10 mouse cellular contexts compared by ENCODE assay signal in genomic region chr5:33688278-33689220, GRCm38 (mm10). TPM values are rescaled to one million over a fixed set of nuclear protein-coding genes. Genes with fewer than 3 reads are reported as not detected.
DNase-seq lines count a peak whose midpoint lies in the region; ATAC-seq and TF ChIP-seq lines count a peak whose summit lies in the region.
"Had no signal": no experiment of that assay in that cellular context is flagged by ENCODE, and none has a peak within 500 bp of the region (broad histone marks: within the 10 kb centered on the region; RNA-seq: fewer than 3 reads in every experiment).

No protein-coding gene starts in this region.

- intact Hi-C loops in left cerebral cortex, postnatal 10 days (cut with DNase I), result loop anchor here (5.0 kb wide), 1 partner anchor 44 kb away; no protein-coding TSS in a partner anchor

- 35% methylated on average over 14 of the region's 14 CpGs for WGBS in forebrain, embryonic 13.5 days
- 73% methylated on average over 14 of the region's 14 CpGs for WGBS in limb, embryonic 11.5 days
- WGBS in neural tube, embryonic 13.5 days, result 51% methylated on average over 14 of the region's 14 CpGs

- no peak for TF ChIP-seq CTCF in layer of hippocampus, adult 2 months (conservative IDR thresholded peaks at IDR 0.05)

- peak overlapping the region; percentile 67 for H3K27ac ChIP-seq in layer of hippocampus, adult 2 months
- H3K27ac ChIP-seq in forebrain, embryonic 13.5 days, result peak overlapping the region; percentile 89
- no peak overlapping the region for H3K27ac ChIP-seq in limb, embryonic 11.5 days (replicated peaks; ENCODE audit: low read depth, low read length)
- peak overlapping the region; percentile 84 for H3K27ac ChIP-seq in neural tube, embryonic 13.5 days (replicated peaks)

- DNase-seq in layer of hippocampus, adult 2 months (ENCODE audit: low spot score in 2 of 2), result no peak
- DNase-seq in layer of hippocampus, adult 9-10 months (ENCODE audit: low spot score), result no peak
- DNase-seq in limb, embryonic 11.5 days (ENCODE audit: low spot score), result no peak
- DNase-seq in urinary bladder, postnatal 10 days (ENCODE audit: low spot score), result no peak
- no peak for DNase-seq in left cerebral cortex, postnatal 10 days (ENCODE audit: extremely low spot score in 1 of 2, low spot score in 2 of 2)
- DNase-seq: adrenal gland, postnatal 10 days had no signal

- no peaks in the 10 kb centered on the region for H3K36me3 ChIP-seq in forebrain, embryonic 13.5 days (ENCODE audit: poor library complexity, severe bottlenecking)
- H3K36me3 ChIP-seq in limb, embryonic 11.5 days (ENCODE audit: control insufficient read depth, insufficient read depth, low read length), result no peaks in the 10 kb centered on the region
- no peaks in the 10 kb centered on the region for H3K36me3 ChIP-seq in neural tube, embryonic 13.5 days

- H3K4me3 ChIP-seq in layer of hippocampus, adult 2 months, result no peak overlapping the region
- no peak overlapping the region for H3K4me3 ChIP-seq in forebrain, embryonic 13.5 days
- H3K4me3 ChIP-seq in limb, embryonic 11.5 days (ENCODE audit: low read depth, low read length), result no peak overlapping the region
- H3K4me3 ChIP-seq in neural tube, embryonic 13.5 days, result no peak overlapping the region

- H3K4me2 ChIP-seq in forebrain, embryonic 13.5 days, result peak overlapping the region; percentile 35
- no peak overlapping the region for H3K4me2 ChIP-seq in limb, embryonic 11.5 days (ENCODE audit: low read depth, severe bottlenecking)
- H3K4me2 ChIP-seq in neural tube, embryonic 13.5 days, result peak overlapping the region; percentile 19; the same call in 1 of the 2 replicates

- H3K27me3 ChIP-seq in forebrain, embryonic 13.5 days, result peaks cover 26% of the 10 kb centered on the region
- no peaks in the 10 kb centered on the region for H3K27me3 ChIP-seq in limb, embryonic 11.5 days (ENCODE audit: control insufficient read depth, insufficient read depth, low read length)
- H3K27me3 ChIP-seq in neural tube, embryonic 13.5 days, result peaks cover 65% of the 10 kb centered on the region

- H3K9ac ChIP-seq in forebrain, embryonic 13.5 days, result peak overlapping the region; percentile 52
- H3K9ac ChIP-seq in limb, embryonic 11.5 days (ENCODE audit: low read length), result peak overlapping the region; percentile 32; the same call in 1 of the 2 replicates
- H3K9ac ChIP-seq in neural tube, embryonic 13.5 days, result peak overlapping the region; percentile 44

- ATAC-seq in forebrain, embryonic 13.5 days, result no peak
- no peak for ATAC-seq in limb, embryonic 11.5 days (ENCODE audit: insufficient number of reproducible peaks, low FRiP score, low TSS enrichment, low read depth)
- ATAC-seq in neural tube, embryonic 13.5 days (ENCODE audit: low read depth), result 0 out of 2 replicates have a peak, but pooled peaks have one; percentile 0
- ATAC-seq in megakaryocyte progenitor cell, adult 5-6 weeks (replicated peaks; ENCODE audit: poor library complexity), result no peak

- H3K4me1 ChIP-seq in forebrain, embryonic 13.5 days, result peaks cover 75% of the 10 kb centered on the region
- peaks cover 30% of the 10 kb centered on the region for H3K4me1 ChIP-seq in limb, embryonic 11.5 days (ENCODE audit: control insufficient read depth, insufficient read depth, low read length)
- peaks cover 67% of the 10 kb centered on the region for H3K4me1 ChIP-seq in neural tube, embryonic 13.5 days (replicated peaks)

- no peaks in the 10 kb centered on the region for H3K9me3 ChIP-seq in forebrain, embryonic 13.5 days (replicated peaks)
- no peaks in the 10 kb centered on the region for H3K9me3 ChIP-seq in limb, embryonic 11.5 days (ENCODE audit: control insufficient read depth, low read length)
- H3K9me3 ChIP-seq in neural tube, embryonic 13.5 days, result no peaks in the 10 kb centered on the region

RNA-seq across cellular contexts. Expression of gene Tmem129, which starts 30.3 kb away (rescaled TPM):
- total RNA-seq in layer of hippocampus, adult 2 months (2021), result 10 to 100 TPM; 24.0 to 25.2 TPM
- 33.0 and 37.8 TPM in 2 replicates for polyA plus RNA-seq in forebrain, embryonic 13.5 days (2015; fragmentation: Nextera tagmentation; extraction: Ambion mirVana)
- 41.7 and 43.4 TPM in 2 replicates for polyA plus RNA-seq in limb, embryonic 11.5 days (2014; fragmentation: Nextera tagmentation; extraction: Ambion mirVana)
- 24.7 and 27.6 TPM in 2 replicates for polyA plus RNA-seq in neural tube, embryonic 13.5 days (2015; fragmentation: Nextera tagmentation; extraction: Ambion mirVana)
- total RNA-seq in left cerebral cortex, postnatal 10 days (2021), result 10 to 100 TPM; 22.2 to 23.9 TPM
- 15.9 and 17.5 TPM in 2 replicates for total RNA-seq in megakaryocyte progenitor cell, adult 5-6 weeks (2015)
- total RNA-seq in megakaryocyte progenitor cell, adult 5-6 weeks (2017), result 17.8 and 23.7 TPM in 2 replicates

RNA-seq across cellular contexts. Expression of gene Tacc3, which starts 30.6 kb away (rescaled TPM):
- total RNA-seq in layer of hippocampus, adult 2 months (2021), result 1 to 10 TPM; 5.7 to 7.9 TPM
- 189 and 190 TPM in 2 replicates for polyA plus RNA-seq in forebrain, embryonic 13.5 days (2015; fragmentation: Nextera tagmentation; extraction: Ambion mirVana)
- polyA plus RNA-seq in limb, embryonic 11.5 days (2014; fragmentation: Nextera tagmentation; extraction: Ambion mirVana), result 316 and 328 TPM in 2 replicates
- polyA plus RNA-seq in neural tube, embryonic 13.5 days (2015; fragmentation: Nextera tagmentation; extraction: Ambion mirVana), result 40.7 and 46.3 TPM in 2 replicates
- 10 to 100 TPM in 1 of 2 experiments, 1 to 10 TPM in 1; 9.9 to 15.0 TPM for total RNA-seq in left cerebral cortex, postnatal 10 days (2021)
- 180 and 190 TPM in 2 replicates for total RNA-seq in megakaryocyte progenitor cell, adult 5-6 weeks (2015)
- total RNA-seq in megakaryocyte progenitor cell, adult 5-6 weeks (2017), result 184 and 199 TPM in 2 replicates

RNA-seq across cellular contexts. Expression of gene Fgfr3, which starts 32.9 kb away (rescaled TPM):
- 100 to 1,000 TPM; 137 to 139 TPM for total RNA-seq in layer of hippocampus, adult 2 months (2021)
- polyA plus RNA-seq in forebrain, embryonic 13.5 days (2015; fragmentation: Nextera tagmentation; extraction: Ambion mirVana), result 59.5 and 81.3 TPM in 2 replicates
- polyA plus RNA-seq in limb, embryonic 11.5 days (2014; fragmentation: Nextera tagmentation; extraction: Ambion mirVana), result 11.6 TPM in 2 replicates
- polyA plus RNA-seq in neural tube, embryonic 13.5 days (2015; fragmentation: Nextera tagmentation; extraction: Ambion mirVana), result 42.3 and 44.9 TPM in 2 replicates
- total RNA-seq in left cerebral cortex, postnatal 10 days (2021), result 100 to 1,000 TPM in 1 of 2 experiments, 10 to 100 TPM in 1; 71.3 to 109 TPM
- total RNA-seq in megakaryocyte progenitor cell, adult 5-6 weeks (2015), result 0.39 TPM in 1 of 2 replicates, not detected in the other
- total RNA-seq in megakaryocyte progenitor cell, adult 5-6 weeks (2017), result 1.0 TPM in 1 of 2 replicates, not detected in the other
- total RNA-seq: neutrophil, adult 5-6 weeks had no signal

RNA-seq across cellular contexts. Expression of gene Slbp, which starts 36.2 kb away (rescaled TPM):
- 10 to 100 TPM; 20.5 to 21.5 TPM for total RNA-seq in layer of hippocampus, adult 2 months (2021)
- polyA plus RNA-seq in forebrain, embryonic 13.5 days (2015; fragmentation: Nextera tagmentation; extraction: Ambion mirVana), result 222 and 225 TPM in 2 replicates
- polyA plus RNA-seq in limb, embryonic 11.5 days (2014; fragmentation: Nextera tagmentation; extraction: Ambion mirVana), result 336 and 338 TPM in 2 replicates
- 113 and 132 TPM in 2 replicates for polyA plus RNA-seq in neural tube, embryonic 13.5 days (2015; fragmentation: Nextera tagmentation; extraction: Ambion mirVana)
- total RNA-seq in left cerebral cortex, postnatal 10 days (2021), result 10 to 100 TPM; 26.5 to 28.9 TPM
- total RNA-seq in megakaryocyte progenitor cell, adult 5-6 weeks (2015), result 206 and 223 TPM in 2 replicates
- total RNA-seq in megakaryocyte progenitor cell, adult 5-6 weeks (2017), result 253 and 266 TPM in 2 replicates

RNA-seq across cellular contexts. Expression of gene Gm9903, which starts 58.8 kb away (rescaled TPM):
- under 1 TPM; 0.90 to 0.98 TPM for total RNA-seq in layer of hippocampus, adult 2 months (2021)
- polyA plus RNA-seq in forebrain, embryonic 13.5 days (2015; fragmentation: Nextera tagmentation; extraction: Ambion mirVana), result 0.55 and 0.61 TPM in 2 replicates
- polyA plus RNA-seq in limb, embryonic 11.5 days (2014; fragmentation: Nextera tagmentation; extraction: Ambion mirVana), result 0.21 and 0.45 TPM in 2 replicates
- 0.71 and 0.95 TPM in 2 replicates for polyA plus RNA-seq in neural tube, embryonic 13.5 days (2015; fragmentation: Nextera tagmentation; extraction: Ambion mirVana)
- total RNA-seq in left cerebral cortex, postnatal 10 days (2021), result under 1 TPM; 0.51 to 0.59 TPM
- total RNA-seq in megakaryocyte progenitor cell, adult 5-6 weeks (2015), result 0.37 and 0.74 TPM in 2 replicates
- total RNA-seq in megakaryocyte progenitor cell, adult 5-6 weeks (2017), result 1.1 TPM in 1 of 2 replicates, not detected in the other

Comparison
In these comparisons a context has a peak if more than half of its experiments do, and no peak if none do; other contexts are left out.
1. RNA of gene Tacc3, which starts 30.6 kb away (total RNA-seq): 180 to 199 TPM in megakaryocyte progenitor cell, adult 5-6 weeks; 9.9 to 15.0 TPM in left cerebral cortex, postnatal 10 days and 5.7 to 7.9 TPM in layer of hippocampus, adult 2 months; every median in the first group is over 10 times any median in the second.
2. RNA of gene Fgfr3, which starts 32.9 kb away (total RNA-seq): 137 to 139 TPM in layer of hippocampus, adult 2 months and 71.3 to 109 TPM in left cerebral cortex, postnatal 10 days; 0.39 to 1.0 TPM in megakaryocyte progenitor cell, adult 5-6 weeks; every median in the first group is over 10 times any median in the second.
3. Peak in every context shown above with its lines, with median percentiles within 50 percentile points of each other: H3K9ac ChIP-seq.